In the genomic region with DNA sequence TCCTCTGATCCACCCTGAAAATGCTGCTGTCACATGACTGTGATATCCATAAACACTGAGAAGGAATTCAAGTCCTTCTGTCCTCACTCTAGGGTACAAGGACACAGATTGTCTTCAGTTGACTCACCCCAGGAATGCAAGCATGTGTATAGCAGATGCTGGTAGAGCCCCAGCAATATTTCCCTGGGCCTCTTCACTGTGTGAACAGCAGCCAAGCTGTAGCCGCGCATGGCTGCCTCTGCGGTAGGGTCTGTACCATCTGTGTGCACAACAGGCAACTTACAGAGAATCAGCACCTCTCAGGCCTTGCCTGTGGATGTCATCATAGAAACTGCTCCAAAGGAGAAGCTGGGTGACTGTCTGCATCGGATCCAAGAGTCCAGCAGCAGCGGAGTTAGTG, we compare ENCODE assay signal across 12 mouse cellular contexts. TPM values are rescaled to one million over a fixed set of nuclear protein-coding genes. Genes with fewer than 3 reads are reported as not detected.
DNase-seq lines count a peak whose midpoint lies in the region; ATAC-seq lines count a peak whose summit lies in the region.
"Had no signal": no experiment of that assay in that cellular context is flagged by ENCODE, and none has a peak within 500 bp of the region (broad histone marks: within the 10 kb centered on the region; RNA-seq: fewer than 3 reads in every experiment).

No protein-coding gene starts in this region.

- H3K27ac ChIP-seq in forebrain, embryonic 14.5 days (ENCODE audit: low read depth, low read length) = no peak overlapping the region
- H3K27ac ChIP-seq in forebrain, embryonic 10.5 days = no peak overlapping the region
- H3K27ac ChIP-seq in midbrain, embryonic 16.5 days (ENCODE audit: low read length) = no peak overlapping the region
- no peak overlapping the region for H3K27ac ChIP-seq in midbrain, embryonic 14.5 days (replicated peaks; ENCODE audit: low read depth, low read length)
- no peak overlapping the region for H3K27ac ChIP-seq in forebrain, embryonic 16.5 days (ENCODE audit: low read length)
- H3K27ac ChIP-seq in limb, embryonic 15.5 days = peak overlapping the region; percentile 47; the same call in 1 of the 2 replicates
- H3K27ac ChIP-seq: heart, embryonic 13.5 days had no signal

- WGBS in forebrain, embryonic 14.5 days = 88% methylated on average over 5 of the region's 5 CpGs
- 95% methylated on average over 5 of the region's 5 CpGs for WGBS in forebrain, embryonic 10.5 days
- WGBS in midbrain, embryonic 16.5 days = 90% methylated on average over 5 of the region's 5 CpGs
- 87% methylated on average over 5 of the region's 5 CpGs for WGBS in midbrain, embryonic 14.5 days
- 81% methylated on average over 5 of the region's 5 CpGs for WGBS in forebrain, embryonic 16.5 days
- 71% methylated on average over 5 of the region's 5 CpGs for WGBS in limb, embryonic 15.5 days

- no peaks in the 10 kb centered on the region for H3K27me3 ChIP-seq in forebrain, embryonic 14.5 days (replicated peaks; ENCODE audit: control insufficient read depth, insufficient read depth, low read length)
- H3K27me3 ChIP-seq in forebrain, embryonic 10.5 days (ENCODE audit: poor library complexity, severe bottlenecking) = no peaks in the 10 kb centered on the region
- no peaks in the 10 kb centered on the region for H3K27me3 ChIP-seq in midbrain, embryonic 16.5 days (ENCODE audit: control insufficient read depth, insufficient read depth, low read depth, low read length)
- no peaks in the 10 kb centered on the region for H3K27me3 ChIP-seq in midbrain, embryonic 14.5 days (ENCODE audit: control insufficient read depth, insufficient read depth, low read length)
- H3K27me3 ChIP-seq in forebrain, embryonic 16.5 days (replicated peaks; ENCODE audit: control insufficient read depth, insufficient read depth, low read length) = no peaks in the 10 kb centered on the region
- H3K27me3 ChIP-seq in limb, embryonic 15.5 days = no peaks in the 10 kb centered on the region
- H3K27me3 ChIP-seq: heart, embryonic 13.5 days had no signal

- DNase-seq in forebrain, embryonic 14.5 days (ENCODE audit: low spot score) = peak; percentile 35
- DNase-seq in forebrain, embryonic 10.5 days (ENCODE audit: extremely low spot score, low spot score) = no peak
- DNase-seq in midbrain, embryonic 14.5 days = no peak
- DNase-seq in lung, adult 18-20 months = no peak
- no peak for DNase-seq in spleen, postnatal 36 days (ENCODE audit: low spot score in 2 of 2)
- DNase-seq: liver, postnatal 0 days had no signal

- H3K9ac ChIP-seq in forebrain, embryonic 14.5 days (ENCODE audit: low read length) = no peak overlapping the region
- H3K9ac ChIP-seq in midbrain, embryonic 16.5 days (ENCODE audit: low read depth, low read length) = no peak overlapping the region
- H3K9ac ChIP-seq in midbrain, embryonic 14.5 days (replicated peaks; ENCODE audit: low read length) = no peak overlapping the region
- no peak overlapping the region for H3K9ac ChIP-seq in forebrain, embryonic 16.5 days (replicated peaks; ENCODE audit: low read depth, low read length)
- H3K9ac ChIP-seq in limb, embryonic 15.5 days = no peak overlapping the region
- H3K9ac ChIP-seq: heart, embryonic 13.5 days; liver, postnatal 0 days had no signal

- no peaks in the 10 kb centered on the region for H3K9me3 ChIP-seq in forebrain, embryonic 14.5 days (replicated peaks; ENCODE audit: control insufficient read depth, low read length)
- no peaks in the 10 kb centered on the region for H3K9me3 ChIP-seq in forebrain, embryonic 10.5 days
- no peaks in the 10 kb centered on the region for H3K9me3 ChIP-seq in midbrain, embryonic 16.5 days (replicated peaks; ENCODE audit: control insufficient read depth, low read length, poor library complexity, severe bottlenecking)
- no peaks in the 10 kb centered on the region for H3K9me3 ChIP-seq in midbrain, embryonic 14.5 days (ENCODE audit: control insufficient read depth, low read length)
- H3K9me3 ChIP-seq in forebrain, embryonic 16.5 days (ENCODE audit: control insufficient read depth, low read length) = no peaks in the 10 kb centered on the region
- no peaks in the 10 kb centered on the region for H3K9me3 ChIP-seq in limb, embryonic 15.5 days
- H3K9me3 ChIP-seq: G1E; heart, embryonic 13.5 days had no signal

- no peak overlapping the region for H3K4me2 ChIP-seq in forebrain, embryonic 14.5 days (ENCODE audit: low read length)
- H3K4me2 ChIP-seq in midbrain, embryonic 16.5 days (ENCODE audit: low read length) = no peak overlapping the region
- no peak overlapping the region for H3K4me2 ChIP-seq in midbrain, embryonic 14.5 days (ENCODE audit: low read length)
- H3K4me2 ChIP-seq in forebrain, embryonic 16.5 days (ENCODE audit: low read length) = no peak overlapping the region
- H3K4me2 ChIP-seq in limb, embryonic 15.5 days = no peak overlapping the region
- H3K4me2 ChIP-seq: heart, embryonic 13.5 days had no signal

- H3K4me3 ChIP-seq in forebrain, embryonic 14.5 days (ENCODE audit: low read depth, low read length) = no peak overlapping the region
- no peak overlapping the region for H3K4me3 ChIP-seq in forebrain, embryonic 10.5 days
- no peak overlapping the region for H3K4me3 ChIP-seq in midbrain, embryonic 16.5 days (ENCODE audit: low read depth, low read length)
- no peak overlapping the region for H3K4me3 ChIP-seq in midbrain, embryonic 14.5 days (replicated peaks; ENCODE audit: low read depth, low read length)
- no peak overlapping the region for H3K4me3 ChIP-seq in forebrain, embryonic 16.5 days (replicated peaks; ENCODE audit: low read length)
- H3K4me3 ChIP-seq in limb, embryonic 15.5 days = no peak overlapping the region
- H3K4me3 ChIP-seq: erythroblast, embryonic 14.5 days; heart, embryonic 13.5 days had no signal

- ATAC-seq in forebrain, embryonic 14.5 days = no peak; the same call in 1 of the 2 replicates
- peak; percentile 36; the same call in 1 of the 2 replicates for ATAC-seq in midbrain, embryonic 16.5 days
- ATAC-seq in midbrain, embryonic 14.5 days (ENCODE audit: low FRiP score, low TSS enrichment) = no peak
- ATAC-seq in forebrain, embryonic 16.5 days = peak; percentile 72
- peak; percentile 58; the same call in 1 of the 2 replicates for ATAC-seq in limb, embryonic 15.5 days (ENCODE audit: insufficient number of reproducible peaks, low FRiP score, low TSS enrichment, low read depth)
- ATAC-seq: liver, postnatal 0 days had no signal

- no peaks in the 10 kb centered on the region for H3K36me3 ChIP-seq in forebrain, embryonic 14.5 days (ENCODE audit: control insufficient read depth, insufficient read depth, low read length)
- no peaks in the 10 kb centered on the region for H3K36me3 ChIP-seq in forebrain, embryonic 10.5 days (replicated peaks)
- no peaks in the 10 kb centered on the region for H3K36me3 ChIP-seq in midbrain, embryonic 16.5 days (ENCODE audit: control insufficient read depth, insufficient read depth, low read length)
- no peaks in the 10 kb centered on the region for H3K36me3 ChIP-seq in midbrain, embryonic 14.5 days (ENCODE audit: control insufficient read depth, insufficient read depth, low read length)
- no peaks in the 10 kb centered on the region for H3K36me3 ChIP-seq in forebrain, embryonic 16.5 days (ENCODE audit: control insufficient read depth, insufficient read depth)
- H3K36me3 ChIP-seq in limb, embryonic 15.5 days = no peaks in the 10 kb centered on the region
- H3K36me3 ChIP-seq: G1E; heart, embryonic 13.5 days had no signal

- no peaks in the 10 kb centered on the region for H3K4me1 ChIP-seq in forebrain, embryonic 14.5 days (ENCODE audit: control insufficient read depth, insufficient read depth, low read length)
- H3K4me1 ChIP-seq in forebrain, embryonic 10.5 days = peaks cover 3% of the 10 kb centered on the region
- no peaks in the 10 kb centered on the region for H3K4me1 ChIP-seq in midbrain, embryonic 16.5 days (ENCODE audit: control insufficient read depth, insufficient read depth, low read length)
- no peaks in the 10 kb centered on the region; the same call in 1 of the 2 replicates for H3K4me1 ChIP-seq in midbrain, embryonic 14.5 days (ENCODE audit: control insufficient read depth, insufficient read depth, low read length)
- H3K4me1 ChIP-seq in forebrain, embryonic 16.5 days (replicated peaks; ENCODE audit: control insufficient read depth, insufficient read depth, low read length) = 0 out of 2 replicates have a peak, but pooled peaks cover 2% of the 10 kb centered on the region
- peaks cover 15% of the 10 kb centered on the region for H3K4me1 ChIP-seq in limb, embryonic 15.5 days

RNA-seq across cellular contexts. Expression of gene Lgalsl, which starts 47.8 kb away (rescaled TPM):
- polyA plus RNA-seq in forebrain, embryonic 14.5 days (2014; fragmentation: Nextera tagmentation; extraction: Ambion mirVana) = 74.0 and 87.5 TPM in 2 replicates
- 26.5 and 27.2 TPM in 2 replicates for polyA plus RNA-seq in forebrain, embryonic 10.5 days (2016; fragmentation: Nextera tagmentation; extraction: Ambion mirVana)
- polyA plus RNA-seq in midbrain, embryonic 16.5 days (2015; fragmentation: Nextera tagmentation; extraction: Ambion mirVana) = 92.2 and 99.1 TPM in 2 replicates
- polyA plus RNA-seq in midbrain, embryonic 14.5 days (2014; fragmentation: Nextera tagmentation; extraction: Ambion mirVana) = 62.9 and 72.9 TPM in 2 replicates
- polyA plus RNA-seq in forebrain, embryonic 16.5 days (2015; fragmentation: Nextera tagmentation; extraction: Ambion mirVana) = 95.8 and 96.3 TPM in 2 replicates
- 80.3 and 87.4 TPM in 2 replicates for polyA plus RNA-seq in limb, embryonic 15.5 days (2015; fragmentation: Nextera tagmentation; extraction: Ambion mirVana)
- polyA plus RNA-seq: G1E had no signal

Comparison
In these comparisons a context has a peak if more than half of its experiments do, and no peak if none do; other contexts are left out.
1. ATAC-seq: peak in midbrain, embryonic 16.5 days (single experiment), forebrain, embryonic 16.5 days (single experiment) and limb, embryonic 15.5 days (single experiment); none in forebrain, embryonic 14.5 days (single experiment) and midbrain, embryonic 14.5 days (single experiment).